1 mouse cellular context compared by ENCODE assay signal in genomic region chrX:59999221-60000083, GRCm38 (mm10).
A peak's percentile ranks its signal among the peaks of the same experiment; 100 is the strongest.
TF ChIP-seq lines count a peak whose summit lies in the region.

Gene F9, plus strand, starts transcription at chrX:59999464.

TF ChIP-seq in CH12.LX, 34 proteins besides CTCF, POLR2A, EP300 and RAD21 (continued from another document):
- TF ChIP-seq RCOR1 (conservative IDR thresholded peaks at IDR 0.05; ENCODE audit: low read depth, low read length) (no peak), NRF1 (IDR thresholded peaks at IDR 0.05; ENCODE audit: low read depth, low read length) (no peak), MXI1 (IDR thresholded peaks at IDR 0.05; ENCODE audit: low read depth, low read length) (no peak), ZC3H11A (IDR thresholded peaks at IDR 0.05; ENCODE audit: low read depth, low read length) (no peak), JUND (conservative IDR thresholded peaks at IDR 0.05; ENCODE audit: low read depth, low read length) (0 out of 2 replicates have a peak, but pooled peaks have one; percentile 19), BHLHE40 (IDR thresholded peaks at IDR 0.05; ENCODE audit: low read depth, low read length) (no peak), MYC (IDR thresholded peaks at IDR 0.05; ENCODE audit: low read depth, low read length) (no peak), USF2 (conservative IDR thresholded peaks at IDR 0.05; ENCODE audit: low read depth, low read length) (no peak), HCFC1 (IDR thresholded peaks at IDR 0.05; ENCODE audit: low read depth, low read length) (no peak), MEF2A (IDR thresholded peaks at IDR 0.05; ENCODE audit: borderline replicate concordance, low read depth, low read length) (peak; percentile 89), SIN3A (IDR thresholded peaks at IDR 0.05; ENCODE audit: low read length) (no peak)
